Mouse (Mus musculus) forebrain, embryonic 12.5 days (tissue): ENCODE results near the gene Pgls. TPM values are rescaled to one million over a fixed set of nuclear protein-coding genes. Genes with fewer than 3 reads are reported as not detected.

Experiments
- ATAC-seq: fragments of 200-750 bp; cut with Nextera tagmentation; 2 replicates; pipeline ENCODE4 v1.8.0; 2017; ENCODE audit warnings: moderate TSS enrichment; ENCODE audit not compliant: low FRiP score
- H3K27ac ChIP-seq: fragments of 300-500 bp; sonication (generic); 2 replicates; pipeline ENCODE4 v1.5.1; 2016; ENCODE audit warnings: mild to moderate bottlenecking
- H3K27me3 ChIP-seq: fragments of 300-500 bp; sonication (generic); 2 replicates; pipeline ENCODE4 v1.6.1; 2016; ENCODE audit warnings: mild to moderate bottlenecking
- H3K36me3 ChIP-seq: fragments of 300-500 bp; sonication (generic); replicated peaks from 2 replicates; pipeline ENCODE4 v1.6.1; 2016; ENCODE audit warnings: mild to moderate bottlenecking
- H3K4me1 ChIP-seq: fragments of 300-500 bp; sonication (generic); 2 replicates; pipeline ENCODE4 v1.6.1; 2016
- H3K4me2 ChIP-seq: fragments of 300-500 bp; sonication (generic); 2 replicates; pipeline ENCODE4 v1.6.1; 2016; ENCODE audit warnings: mild to moderate bottlenecking, moderate library complexity
- H3K4me3 ChIP-seq: fragments of 300-500 bp; sonication (generic); replicated peaks from 2 replicates; pipeline ENCODE4 v1.5.1; 2016; ENCODE audit warnings: mild to moderate bottlenecking
- H3K9ac ChIP-seq: fragments of 300-500 bp; sonication (generic); 2 replicates; pipeline ENCODE4 v1.6.1; 2016; ENCODE audit warnings: mild to moderate bottlenecking
- H3K9me3 ChIP-seq: fragments of 300-500 bp; sonication (generic); 2 replicates; pipeline ENCODE4 v1.6.1; 2016
- WGBS: fragments of 180-500 bp; shearing (Covaris S2); methylation state at CpG from one replicate; pipeline ENCODE4 v1.1.7; 2016; 5-methylcytosine and 5-hydroxymethylcytosine counted together
- microRNA-seq: library from miRNA; unstranded; fragments of <30 nt; microRNA quantifications from one replicate; pipeline ENCODE4, GENCODE M21; 2017
- polyA plus RNA-seq: library from polyadenylated mRNA; unstranded; fragments of >200 nt; fragmentation: Nextera tagmentation; extraction: Ambion mirVana; gene quantifications from 2 replicates; pipeline ENCODE4 v1.2.1, GENCODE M21; 2016

The Pgls gene
- polyA plus RNA-seq, 1 experiment from 2014 or later: 208 TPM

- Histone ChIP-seq H3K4me1 (peaks cover 19% of the 10 kb centered on the region), H3K27ac (no peak overlapping the region), H3K4me2 (no peak overlapping the region), H3K9ac (no peak overlapping the region), H3K36me3 (peaks cover 5% of the 10 kb centered on the region), H3K27me3 (peaks cover 70% of the 10 kb centered on the region), H3K4me3 (no peak overlapping the region), H3K9me3 (peaks cover 12% of the 10 kb centered on the region)
- ATAC-seq: no peak
- 73% methylated on average over 2 of the region's 2 CpGs for WGBS
Observed at GRCm38 (mm10) chr8:71631897-71632296, 39.9 kb downstream of the Pgls start.

DNA sequence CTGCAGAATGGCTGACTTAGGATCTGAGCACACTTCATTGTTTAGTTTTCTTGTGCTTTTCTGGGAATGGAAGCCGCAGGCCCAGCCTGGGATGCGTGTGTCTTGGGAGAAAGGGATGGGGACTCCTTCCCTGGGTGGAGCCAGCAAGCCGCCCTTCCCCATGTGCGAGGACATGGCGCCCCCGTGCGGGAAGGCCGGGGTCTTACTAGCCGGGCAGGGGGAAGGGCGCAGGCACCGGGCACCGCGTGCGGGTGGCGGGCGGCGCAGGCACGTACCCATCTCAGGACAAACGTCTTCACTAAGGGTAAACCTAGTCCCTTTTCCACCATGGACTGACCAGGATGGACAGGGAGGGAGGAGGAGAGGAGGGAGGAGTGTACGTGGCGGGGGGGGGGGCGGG, 41.2 kb downstream of the Pgls start:
- H3K9ac ChIP-seq: no peak overlapping the region
- H3K9me3 ChIP-seq: peaks cover 12% of the 10 kb centered on the region
- 8% methylated on average over 19 of the region's 22 CpGs for WGBS
- H3K27me3 ChIP-seq: peaks cover 72% of the 10 kb centered on the region
- no peak overlapping the region for H3K4me3 ChIP-seq
- ATAC-seq: no peak
- peaks cover 19% of the 10 kb centered on the region for H3K4me1 ChIP-seq
- H3K27ac ChIP-seq: no peak overlapping the region
- peaks cover 5% of the 10 kb centered on the region for H3K36me3 ChIP-seq
- H3K4me2 ChIP-seq: no peak overlapping the region

- 0 out of 2 replicates have a peak overlapping the region, but pooled peaks have one; percentile 9 for H3K27ac ChIP-seq
- H3K4me1 ChIP-seq: peaks cover 13% of the 10 kb centered on the region
- 2% methylated on average over 26 of the region's 26 CpGs for WGBS
- peak overlapping the region; percentile 13 for H3K4me3 ChIP-seq
- H3K4me2 ChIP-seq: peak overlapping the region; percentile 41
- ATAC-seq: peak; percentile 45; the same call in 1 of the 2 replicates
- H3K36me3 ChIP-seq: peaks cover 5% of the 10 kb centered on the region
- no peak overlapping the region for H3K9ac ChIP-seq
- H3K27me3 ChIP-seq: peaks cover 75% of the 10 kb centered on the region
- H3K9me3 ChIP-seq: peaks cover 12% of the 10 kb centered on the region
Observed at GRCm38 (mm10) chr8:71633981-71634667, 42.1 kb downstream of the Pgls start.

DNA sequence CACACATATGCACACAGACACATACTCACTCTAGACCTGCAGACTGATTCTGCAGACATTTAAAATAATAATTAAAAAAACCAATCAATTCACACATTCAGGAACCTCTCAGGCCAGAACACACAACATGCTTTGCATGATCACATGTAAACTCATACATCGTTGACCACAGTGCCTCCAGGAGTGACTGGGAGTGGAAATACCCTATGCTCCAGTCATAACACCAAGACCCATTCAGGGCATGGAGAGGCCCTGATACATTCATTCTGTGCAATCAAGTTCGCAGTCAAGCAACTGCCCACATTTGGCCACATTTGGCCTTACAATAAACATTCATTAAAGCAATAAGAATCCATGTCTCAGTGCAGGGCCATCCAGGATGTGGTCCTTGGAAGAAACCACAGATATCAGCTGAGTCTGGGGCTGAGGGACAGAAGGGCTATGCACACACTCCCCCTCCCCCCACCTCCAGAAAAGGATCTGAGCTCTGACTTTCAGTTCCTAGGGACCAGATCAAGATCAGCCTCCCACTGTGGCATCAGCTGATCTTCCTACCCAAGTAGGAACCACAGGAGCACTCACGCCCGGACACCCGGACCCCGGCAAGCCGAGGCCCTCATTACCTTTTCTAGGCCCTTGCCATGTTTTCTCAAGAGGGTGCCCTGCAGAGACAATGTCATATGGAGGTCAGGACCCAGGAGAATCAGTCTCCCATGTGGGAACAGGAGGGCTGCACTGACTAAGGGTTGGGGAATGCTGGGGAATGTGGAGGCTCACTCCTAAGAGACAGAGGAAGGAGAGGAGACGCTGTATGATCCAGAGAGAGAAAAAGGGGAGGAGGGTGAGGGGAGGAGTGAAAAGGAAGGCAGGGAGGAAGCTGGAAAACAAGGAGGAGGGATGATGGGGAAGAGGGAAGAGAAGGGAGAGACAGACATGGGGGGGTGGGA, 45.4 kb downstream of the Pgls start:
- Histone ChIP-seq H3K4me3 (no peak overlapping the region), H3K27ac (no peak overlapping the region), H3K36me3 (peaks cover 10% of the 10 kb centered on the region), H3K9me3 (peaks cover 12% of the 10 kb centered on the region), H3K9ac (no peak overlapping the region), H3K4me1 (peaks cover 4% of the 10 kb centered on the region; the same call in 1 of the 2 replicates), H3K27me3 (peaks cover 56% of the 10 kb centered on the region), H3K4me2 (no peak overlapping the region)
- no peak for ATAC-seq
- WGBS: 68% methylated on average over 8 of the region's 8 CpGs

- WGBS: 69% methylated on average over 6 of the region's 6 CpGs
- H3K4me3 ChIP-seq: no peak overlapping the region
- peaks cover 3% of the 10 kb centered on the region; the same call in 1 of the 2 replicates for H3K9me3 ChIP-seq
- ATAC-seq: no peak
- H3K36me3 ChIP-seq: peaks cover 5% of the 10 kb centered on the region; the same call in 1 of the 2 replicates
- H3K4me2 ChIP-seq: no peak overlapping the region
- H3K27me3 ChIP-seq: peaks cover 51% of the 10 kb centered on the region
- peaks cover 4% of the 10 kb centered on the region; the same call in 1 of the 2 replicates for H3K4me1 ChIP-seq
- H3K9ac ChIP-seq: no peak overlapping the region
- no peak overlapping the region for H3K27ac ChIP-seq
Observed at GRCm38 (mm10) chr8:71638321-71638720, 46.3 kb downstream of the Pgls start.

- H3K36me3 ChIP-seq: peaks cover 5% of the 10 kb centered on the region; the same call in 1 of the 2 replicates
- H3K27me3 ChIP-seq: peaks cover 42% of the 10 kb centered on the region
Observed at GRCm38 (mm10) chr8:71639318-71639717, 47.3 kb downstream of the Pgls start.

GRCm38 (mm10) chr8:71645510-71645909, 53.5 kb downstream of the Pgls start:
- Histone ChIP-seq H3K4me2 (no peak overlapping the region), H3K4me3 (no peak overlapping the region), H3K4me1 (no peaks in the 10 kb centered on the region), H3K27me3 (0 out of 2 replicates have a peak, but pooled peaks cover 7% of the 10 kb centered on the region), H3K36me3 (peaks cover 14% of the 10 kb centered on the region; the same call in 1 of the 2 replicates), H3K9ac (no peak overlapping the region), H3K27ac (no peak overlapping the region), H3K9me3 (no peaks in the 10 kb centered on the region)
- ATAC-seq: no peak
- 79% methylated on average over 9 of the region's 9 CpGs for WGBS

More at GRCm38 (mm10) chr8:71639318-71639717, 47.3 kb downstream of the Pgls start:
- Histone ChIP-seq H3K4me1 (peaks cover 2% of the 10 kb centered on the region; the same call in 1 of the 2 replicates), H3K9me3 (no peaks in the 10 kb centered on the region), H3K4me2 (no peak overlapping the region), H3K9ac (no peak overlapping the region), H3K27ac (no peak overlapping the region), H3K4me3 (no peak overlapping the region)
- 95% methylated on average over 4 of the region's 4 CpGs for WGBS
- ATAC-seq: no peak

Small RNA genes lying within 50 kb of the gene (microRNA-seq; reads per million reads assigned to microRNA genes)
- 0.73 reads per million for gene Mir6769b

Other genes with a start within 250 kb of the Pgls start
- 76.7 and 77.1 TPM in 2 replicates for gene Use1, start 225.3 kb upstream of the Pgls start, polyA plus RNA-seq
- gene Ocel1, start 220.9 kb upstream of the Pgls start, polyA plus RNA-seq: 3.2 and 4.4 TPM in 2 replicates
- 31.5 and 35.3 TPM in 2 replicates for gene Nr2f6, start 210.2 kb upstream of the Pgls start, polyA plus RNA-seq
- gene Ushbp1, start 196.4 kb upstream of the Pgls start, polyA plus RNA-seq: 3.2 and 4.6 TPM in 2 replicates
- gene Babam1, start 195.3 kb upstream of the Pgls start, polyA plus RNA-seq: 89.4 and 110 TPM in 2 replicates
- gene Ankle1, start 186.2 kb upstream of the Pgls start, polyA plus RNA-seq: 34.2 and 38.0 TPM in 2 replicates
- 99.3 and 99.8 TPM in 2 replicates for gene Abhd8, start 128.5 kb upstream of the Pgls start, polyA plus RNA-seq
- 207 and 219 TPM in 2 replicates for gene Mrpl34, start 127.2 kb upstream of the Pgls start, polyA plus RNA-seq
- 146 and 155 TPM in 2 replicates for gene Dda1, start 123.0 kb upstream of the Pgls start, polyA plus RNA-seq
- 11.1 and 13.4 TPM in 2 replicates for gene Ano8, start 106.2 kb upstream of the Pgls start, polyA plus RNA-seq
- 12.6 and 15.1 TPM in 2 replicates for gene Gtpbp3, start 104.1 kb upstream of the Pgls start, polyA plus RNA-seq
- 27.6 and 30.2 TPM in 2 replicates for gene Plvap, start 80.4 kb upstream of the Pgls start, polyA plus RNA-seq
- gene Ccdc194, start 66.5 kb upstream of the Pgls start, polyA plus RNA-seq: 0.20 and 0.21 TPM in 2 replicates
- gene Bst2, start 54.7 kb upstream of the Pgls start, polyA plus RNA-seq: 8.4 and 8.5 TPM in 2 replicates
- gene Mvb12a, start 49.3 kb upstream of the Pgls start, polyA plus RNA-seq: 48.1 and 52.1 TPM in 2 replicates
- 0.19 TPM in 1 of 2 replicates, not detected in the other for gene Tmem221, start 33.3 kb upstream of the Pgls start, polyA plus RNA-seq
- gene Nxnl1, start 25.6 kb upstream of the Pgls start, polyA plus RNA-seq: not detected in 2 replicates
- gene Slc27a1, start 23.3 kb upstream of the Pgls start, polyA plus RNA-seq: 44.6 and 45.2 TPM in 2 replicates
- gene Fam129c, start 5.5 kb downstream of the Pgls start, polyA plus RNA-seq: 4.3 and 5.6 TPM in 2 replicates
- 42.7 TPM in 2 replicates for gene Colgalt1, start 18.8 kb downstream of the Pgls start, polyA plus RNA-seq
- gene Unc13a, start 79.6 kb downstream of the Pgls start, polyA plus RNA-seq: 13.7 and 16.0 TPM in 2 replicates
- 2.5 and 2.9 TPM in 2 replicates for gene Jak3, start 84.1 kb downstream of the Pgls start, polyA plus RNA-seq
- not detected in 2 replicates for gene Insl3, start 97.0 kb downstream of the Pgls start, polyA plus RNA-seq
- 0.36 and 0.72 TPM in 2 replicates for gene B3gnt3, start 109.6 kb downstream of the Pgls start, polyA plus RNA-seq
- 38.4 and 38.9 TPM in 2 replicates for gene Fcho1, start 133.5 kb downstream of the Pgls start, polyA plus RNA-seq